Mouse (Mus musculus): ENCODE data around the gene Tmem238. TPM values are rescaled to one million over a fixed set of nuclear protein-coding genes. Genes with fewer than 3 reads are reported as not detected.
A peak's percentile ranks its signal among the peaks of the same experiment; 100 is the strongest.

The Tmem238 gene
- polyA plus RNA-seq, 1 experiment from 2014 or later = 14.3 TPM

DNA sequence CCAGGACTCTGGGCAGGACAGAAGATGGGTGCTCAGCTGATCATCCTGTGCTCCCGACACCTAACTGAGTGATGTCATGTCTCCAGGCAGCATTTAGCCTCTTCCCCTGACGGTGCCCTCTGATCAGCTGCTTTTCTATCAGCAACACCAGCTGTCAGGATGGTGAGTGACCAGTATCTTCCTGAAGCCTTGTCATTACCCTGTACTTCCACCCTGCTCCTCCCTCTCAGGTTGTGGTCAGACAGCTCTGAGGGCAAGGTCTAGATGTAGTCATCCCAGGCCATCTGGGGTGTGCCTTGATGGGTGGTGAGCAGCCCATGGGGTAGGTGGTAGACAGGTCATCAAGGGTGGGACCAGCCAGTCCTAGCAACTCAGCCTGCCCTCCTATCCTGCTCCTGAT is 40.3 kb downstream of the Tmem238 start:
- WGBS = 83% methylated on average over 2 of the region's 2 CpGs
- Histone ChIP-seq H3K9me3 (ENCODE audit: low read length) (no peaks in the 10 kb centered on the region), H3K4me1 (ENCODE audit: insufficient read depth, low read length) (peaks cover 19% of the 10 kb centered on the region), H3K27ac (ENCODE audit: low read length) (no peak overlapping the region), H3K27me3 (ENCODE audit: insufficient read depth, low read length) (no peaks in the 10 kb centered on the region), H3K9ac (replicated peaks; ENCODE audit: low read length) (no peak overlapping the region), H3K4me2 (replicated peaks; ENCODE audit: low read depth, low read length) (no peak overlapping the region), H3K4me3 (ENCODE audit: low read length) (no peak overlapping the region), H3K36me3 (ENCODE audit: insufficient read depth, low read length) (peaks cover 20% of the 10 kb centered on the region)
- ATAC-seq (ENCODE audit: low FRiP score, low TSS enrichment) = no peak

DNA sequence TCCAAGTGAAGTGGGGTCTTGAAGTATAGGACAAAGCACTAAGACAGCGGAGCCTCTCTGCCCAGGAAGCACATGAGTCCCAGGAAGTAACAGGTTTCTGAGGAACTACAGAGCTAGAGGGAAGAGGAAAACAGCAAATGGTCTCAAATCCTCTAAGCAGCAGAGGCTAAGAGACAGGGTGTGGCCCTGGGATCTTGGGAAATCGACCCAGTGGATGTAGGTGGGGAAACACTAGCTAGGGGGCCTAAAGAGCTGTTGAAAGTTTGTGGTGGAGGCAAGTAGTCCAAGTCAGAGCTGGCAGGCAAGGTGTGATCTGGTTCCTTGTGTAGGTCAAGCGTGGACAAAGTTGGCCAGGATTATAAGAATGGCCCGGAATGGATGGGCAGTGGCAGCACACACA is 41.1 kb downstream of the Tmem238 start:
- Histone ChIP-seq H3K4me1 (ENCODE audit: insufficient read depth, low read length) (peaks cover 21% of the 10 kb centered on the region), H3K27ac (ENCODE audit: low read length) (no peak overlapping the region), H3K4me2 (replicated peaks; ENCODE audit: low read depth, low read length) (no peak overlapping the region), H3K36me3 (ENCODE audit: insufficient read depth, low read length) (peaks cover 23% of the 10 kb centered on the region), H3K9me3 (ENCODE audit: low read length) (no peaks in the 10 kb centered on the region), H3K4me3 (ENCODE audit: low read length) (no peak overlapping the region), H3K27me3 (ENCODE audit: insufficient read depth, low read length) (no peaks in the 10 kb centered on the region), H3K9ac (replicated peaks; ENCODE audit: low read length) (no peak overlapping the region)
- ATAC-seq (ENCODE audit: low FRiP score, low TSS enrichment) = no peak
- WGBS = 83% methylated on average over 4 of the region's 4 CpGs

DNA sequence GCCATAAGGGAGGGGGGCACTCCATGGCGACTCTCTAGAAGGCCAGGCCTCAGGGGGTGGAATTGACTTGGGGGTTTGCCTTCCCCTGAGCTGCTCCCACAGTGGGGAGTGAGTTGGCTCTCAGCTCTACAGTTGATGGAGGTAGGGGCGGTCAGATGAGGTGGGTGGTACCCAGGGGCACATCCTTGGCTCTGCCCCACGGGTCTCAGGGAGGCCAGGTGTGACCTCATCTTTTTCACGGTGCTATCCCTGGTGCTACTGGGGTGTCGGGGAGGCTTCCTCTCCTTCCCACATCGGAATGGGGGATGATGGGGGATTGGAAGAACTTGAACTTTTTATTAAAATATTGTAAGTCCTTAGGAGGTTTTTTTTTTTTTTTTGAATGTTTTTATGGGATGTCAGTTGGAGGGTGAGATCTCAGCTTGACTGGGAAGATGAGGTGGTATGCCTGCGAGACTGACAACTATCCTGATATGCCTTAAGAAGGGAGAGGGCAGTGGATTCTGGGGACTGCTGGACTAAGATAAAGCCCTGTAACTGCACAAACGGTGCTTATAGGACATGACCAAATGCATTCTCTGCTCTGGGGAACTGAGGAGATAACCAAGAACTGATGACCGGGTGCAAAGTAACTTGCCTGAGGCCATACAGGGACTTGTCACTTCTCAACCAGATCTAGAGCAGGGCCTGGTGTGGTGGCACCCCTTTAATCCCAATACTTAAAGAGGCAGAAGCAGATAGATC is 42.1 kb downstream of the Tmem238 start:
- no peak overlapping the region for H3K4me2 ChIP-seq (replicated peaks; ENCODE audit: low read depth, low read length)
- peaks cover 23% of the 10 kb centered on the region for H3K36me3 ChIP-seq (ENCODE audit: insufficient read depth, low read length)
- H3K9ac ChIP-seq (replicated peaks; ENCODE audit: low read length) = no peak overlapping the region
- ATAC-seq (ENCODE audit: low FRiP score, low TSS enrichment) = no peak
- H3K9me3 ChIP-seq (ENCODE audit: low read length) = no peaks in the 10 kb centered on the region
- WGBS = 79% methylated on average over 9 of the region's 9 CpGs
- no peak overlapping the region for H3K4me3 ChIP-seq (ENCODE audit: low read length)
- H3K27me3 ChIP-seq (ENCODE audit: insufficient read depth, low read length) = no peaks in the 10 kb centered on the region
- H3K27ac ChIP-seq (ENCODE audit: low read length) = no peak overlapping the region
- peaks cover 15% of the 10 kb centered on the region for H3K4me1 ChIP-seq (ENCODE audit: insufficient read depth, low read length)

DNA sequence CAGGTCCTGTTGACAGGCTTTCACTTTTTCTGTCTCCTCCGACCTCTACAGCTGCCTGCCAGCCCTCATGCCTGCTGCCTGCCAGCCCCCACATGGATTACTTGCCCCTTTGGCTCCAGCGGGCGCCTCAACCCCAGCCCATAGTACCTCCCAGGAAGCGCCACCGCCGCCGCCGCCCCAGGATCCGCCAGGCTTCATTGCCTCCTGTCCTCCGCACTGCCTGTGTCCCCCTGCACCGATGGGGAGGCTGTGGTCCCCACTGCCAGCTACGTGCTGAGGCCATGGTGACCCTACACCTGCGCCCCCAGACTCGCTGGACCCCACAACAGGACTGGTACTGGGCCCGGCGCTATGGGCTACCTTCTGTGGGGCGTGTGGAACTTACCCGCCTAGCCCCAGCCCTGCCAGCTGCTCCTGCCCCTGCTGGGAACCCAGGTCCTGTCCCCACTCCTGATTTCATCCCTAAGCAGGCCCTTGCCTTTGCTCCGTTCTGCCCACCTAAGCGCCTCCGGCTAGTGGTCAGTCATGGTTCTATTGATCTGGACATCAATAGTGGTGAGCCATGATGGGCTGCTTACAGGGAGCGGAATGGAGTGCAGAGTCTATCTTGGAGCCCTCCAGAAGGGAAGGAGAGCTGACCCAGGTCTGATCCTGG is 43.0 kb downstream of the Tmem238 start:
- Histone ChIP-seq H3K27me3 (ENCODE audit: insufficient read depth, low read length) (no peaks in the 10 kb centered on the region), H3K36me3 (ENCODE audit: insufficient read depth, low read length) (peaks cover 23% of the 10 kb centered on the region), H3K9me3 (ENCODE audit: low read length) (no peaks in the 10 kb centered on the region), H3K4me1 (ENCODE audit: insufficient read depth, low read length) (peaks cover 16% of the 10 kb centered on the region), H3K9ac (replicated peaks; ENCODE audit: low read length) (no peak overlapping the region), H3K4me2 (replicated peaks; ENCODE audit: low read depth, low read length) (no peak overlapping the region), H3K4me3 (ENCODE audit: low read length) (no peak overlapping the region), H3K27ac (ENCODE audit: low read length) (no peak overlapping the region)
- 87% methylated on average over 22 of the region's 22 CpGs for WGBS
- no peak for ATAC-seq (ENCODE audit: low FRiP score, low TSS enrichment)

DNA sequence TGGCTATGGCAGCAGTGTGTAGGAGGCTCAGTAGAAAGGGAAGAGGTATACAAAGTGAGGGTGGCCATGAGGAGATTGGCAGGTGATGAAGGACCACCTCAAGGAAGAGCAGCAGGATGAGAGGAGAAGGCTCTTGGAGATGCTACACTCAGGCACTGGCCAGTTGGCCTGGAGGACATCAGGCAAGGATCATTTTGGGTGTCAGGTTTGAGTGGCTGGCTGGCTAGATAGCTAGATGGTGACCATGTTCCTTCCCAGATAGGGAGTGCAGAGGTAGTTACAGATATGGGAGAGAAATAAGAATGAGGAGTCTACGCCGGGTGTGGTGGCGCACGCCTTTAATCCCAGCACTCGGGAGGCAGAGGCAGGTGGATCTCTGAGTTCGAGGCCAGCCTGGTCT is 44.6 kb downstream of the Tmem238 start:
- Histone ChIP-seq H3K9me3 (ENCODE audit: low read length) (no peaks in the 10 kb centered on the region), H3K27ac (ENCODE audit: low read length) (no peak overlapping the region), H3K4me3 (ENCODE audit: low read length) (no peak overlapping the region), H3K4me1 (ENCODE audit: insufficient read depth, low read length) (peaks cover 22% of the 10 kb centered on the region), H3K4me2 (replicated peaks; ENCODE audit: low read depth, low read length) (no peak overlapping the region), H3K36me3 (ENCODE audit: insufficient read depth, low read length) (peaks cover 23% of the 10 kb centered on the region), H3K27me3 (ENCODE audit: insufficient read depth, low read length) (no peaks in the 10 kb centered on the region), H3K9ac (replicated peaks; ENCODE audit: low read length) (no peak overlapping the region)
- 96% methylated on average over 5 of the region's 6 CpGs for WGBS
- no peak for ATAC-seq (ENCODE audit: low FRiP score, low TSS enrichment)

DNA sequence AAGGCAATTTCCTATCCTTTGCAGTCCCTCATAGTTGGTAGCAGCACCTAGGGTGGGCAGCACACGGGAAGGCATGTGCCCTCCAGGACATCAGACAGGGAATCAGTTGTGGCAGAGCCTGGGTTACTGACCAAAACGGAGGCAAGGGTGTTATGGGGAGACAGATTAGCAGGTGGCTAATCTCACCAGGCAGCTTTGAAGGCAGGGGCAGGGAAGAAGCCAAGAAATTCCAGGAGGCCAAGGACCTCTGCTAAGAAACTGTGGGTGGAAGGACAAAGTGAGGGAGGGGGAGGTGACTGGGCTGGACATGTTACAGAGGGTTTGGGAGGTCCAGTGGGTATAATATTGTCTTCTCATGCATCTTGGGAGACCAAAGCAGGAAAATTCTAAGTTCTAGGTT is 46.1 kb downstream of the Tmem238 start:
- Histone ChIP-seq H3K4me2 (replicated peaks; ENCODE audit: low read depth, low read length) (no peak overlapping the region), H3K9ac (replicated peaks; ENCODE audit: low read length) (no peak overlapping the region), H3K4me1 (ENCODE audit: insufficient read depth, low read length) (peaks cover 28% of the 10 kb centered on the region), H3K36me3 (ENCODE audit: insufficient read depth, low read length) (peaks cover 18% of the 10 kb centered on the region), H3K27me3 (ENCODE audit: insufficient read depth, low read length) (no peaks in the 10 kb centered on the region), H3K4me3 (ENCODE audit: low read length) (no peak overlapping the region), H3K27ac (ENCODE audit: low read length) (no peak overlapping the region), H3K9me3 (ENCODE audit: low read length) (no peaks in the 10 kb centered on the region)
- ATAC-seq (ENCODE audit: low FRiP score, low TSS enrichment) = no peak
- 52% methylated on average over 2 of the region's 2 CpGs for WGBS

DNA sequence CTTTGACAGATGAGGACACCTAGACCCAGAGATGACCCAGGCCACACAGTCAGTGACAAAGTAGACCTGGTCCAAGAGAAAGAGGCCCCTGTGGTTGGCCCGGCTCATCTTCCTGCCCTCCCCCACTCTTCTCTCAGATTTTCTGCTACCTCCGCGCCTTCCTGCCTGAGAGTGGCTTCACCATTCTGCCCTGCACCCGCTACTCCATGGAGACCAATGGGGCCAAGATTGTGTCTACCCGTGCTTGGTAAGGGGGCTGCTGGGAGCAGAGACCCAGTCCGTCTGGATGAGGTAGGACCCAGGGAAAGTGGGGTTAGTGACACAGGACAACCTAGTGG is 47.0 kb downstream of the Tmem238 start:
- no peak overlapping the region for H3K9ac ChIP-seq (replicated peaks; ENCODE audit: low read length)

DNA sequence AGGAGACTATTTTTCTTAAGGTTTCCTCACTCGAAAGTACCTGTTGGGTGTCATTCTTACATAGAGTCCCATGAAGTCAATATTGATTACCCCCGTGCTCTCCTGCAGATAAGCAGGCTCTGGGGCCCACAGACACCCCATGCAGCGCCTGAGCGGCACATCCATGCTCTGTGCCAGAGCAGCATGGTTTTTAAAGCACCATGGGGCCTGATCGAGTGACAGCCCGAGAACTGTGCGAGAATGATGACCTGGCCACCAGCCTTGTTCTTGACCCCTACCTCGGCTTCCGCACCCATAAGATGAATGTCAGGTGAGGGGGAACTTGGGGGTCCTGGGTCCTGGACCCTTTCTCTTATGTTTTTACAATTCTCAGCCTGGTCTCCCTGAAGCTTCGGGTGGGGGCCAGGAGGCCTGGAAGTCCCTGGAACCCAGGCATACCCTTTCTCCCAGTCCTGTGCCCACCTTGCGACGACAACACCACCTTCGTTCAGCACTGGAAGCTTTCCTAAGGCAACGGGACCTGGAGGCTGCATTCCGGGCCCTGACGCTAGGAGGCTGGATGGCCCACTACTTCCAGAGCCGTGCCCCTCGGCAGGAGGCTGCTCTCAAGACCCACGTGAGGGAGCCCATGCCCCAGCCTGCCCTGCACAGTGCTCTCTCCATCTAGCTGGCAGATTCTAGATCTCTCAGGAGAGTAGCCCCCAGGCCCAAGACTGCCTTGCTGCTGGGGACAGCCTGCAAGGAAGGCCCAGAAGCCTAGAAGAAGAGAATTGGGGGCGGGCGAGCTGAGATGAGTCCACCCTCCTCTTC is 47.6 kb downstream of the Tmem238 start:
- Histone ChIP-seq H3K9me3 (ENCODE audit: low read length) (no peaks in the 10 kb centered on the region), H3K4me2 (replicated peaks; ENCODE audit: low read depth, low read length) (peak overlapping the region; percentile 89), H3K4me3 (ENCODE audit: low read length) (peak overlapping the region; percentile 87), H3K4me1 (ENCODE audit: insufficient read depth, low read length) (peaks cover 28% of the 10 kb centered on the region), H3K36me3 (ENCODE audit: insufficient read depth, low read length) (peaks cover 17% of the 10 kb centered on the region), H3K27me3 (ENCODE audit: insufficient read depth, low read length) (no peaks in the 10 kb centered on the region), H3K9ac (replicated peaks; ENCODE audit: low read length) (peak overlapping the region; percentile 93), H3K27ac (ENCODE audit: low read length) (peak overlapping the region; percentile 95)
- no peak for ATAC-seq (ENCODE audit: low FRiP score, low TSS enrichment)
- 82% methylated on average over 21 of the region's 21 CpGs for WGBS

More for the DNA sequence above, 47.0 kb downstream of the Tmem238 start:
- H3K27me3 ChIP-seq (ENCODE audit: insufficient read depth, low read length) = no peaks in the 10 kb centered on the region
- peaks cover 18% of the 10 kb centered on the region for H3K36me3 ChIP-seq (ENCODE audit: insufficient read depth, low read length)
- ATAC-seq (ENCODE audit: low FRiP score, low TSS enrichment) = no peak
- H3K9me3 ChIP-seq (ENCODE audit: low read length) = no peaks in the 10 kb centered on the region
- H3K4me2 ChIP-seq (replicated peaks; ENCODE audit: low read depth, low read length) = no peak overlapping the region
- no peak overlapping the region for H3K4me3 ChIP-seq (ENCODE audit: low read length)
- peaks cover 28% of the 10 kb centered on the region for H3K4me1 ChIP-seq (ENCODE audit: insufficient read depth, low read length)
- no peak overlapping the region for H3K27ac ChIP-seq (ENCODE audit: low read length)
- WGBS = 86% methylated on average over 6 of the region's 6 CpGs

DNA sequence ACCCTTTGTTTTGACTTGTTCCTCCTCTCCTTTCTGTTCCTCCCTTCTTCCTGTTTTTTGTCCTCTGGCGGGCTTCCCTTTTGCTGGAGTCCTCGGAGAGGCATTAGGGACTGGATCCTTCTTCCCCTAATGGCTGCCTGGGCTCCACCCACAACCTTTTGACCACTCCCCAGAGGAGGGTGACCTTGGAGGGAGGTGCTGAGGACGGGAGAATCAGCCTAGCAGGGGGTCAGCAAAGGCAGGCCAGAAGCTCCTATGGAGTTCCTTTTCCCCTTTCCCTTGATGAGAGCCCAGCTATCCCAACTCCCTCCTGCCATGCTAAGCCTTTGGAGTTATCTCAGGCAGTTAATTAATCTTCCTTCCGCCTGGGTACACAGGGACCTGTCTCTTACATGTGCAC is 48.3 kb downstream of the Tmem238 start:
- Histone ChIP-seq H3K4me2 (replicated peaks; ENCODE audit: low read depth, low read length) (peak overlapping the region; percentile 89), H3K36me3 (ENCODE audit: insufficient read depth, low read length) (peaks cover 9% of the 10 kb centered on the region), H3K4me3 (ENCODE audit: low read length) (peak overlapping the region; percentile 87), H3K27me3 (ENCODE audit: insufficient read depth, low read length) (no peaks in the 10 kb centered on the region), H3K27ac (ENCODE audit: low read length) (peak overlapping the region; percentile 95), H3K4me1 (ENCODE audit: insufficient read depth, low read length) (peaks cover 28% of the 10 kb centered on the region), H3K9ac (replicated peaks; ENCODE audit: low read length) (peak overlapping the region; percentile 93), H3K9me3 (ENCODE audit: low read length) (no peaks in the 10 kb centered on the region)
- 6% methylated on average over 4 of the region's 4 CpGs for WGBS
- no peak for ATAC-seq (ENCODE audit: low FRiP score, low TSS enrichment)

All from kidney, embryonic 16.5 days (tissue).